Mouse (Mus musculus): ENCODE results near the gene Cdkn1a.

GRCm38 (mm10) chr17:29090776-29091175, at the start of gene Cdkn1a:
- TF ChIP-seq CTCF (IDR thresholded peaks at IDR 0.05; ENCODE audit: borderline replicate concordance, control insufficient read depth, extremely low read depth, insufficient read depth, low read length, poor library complexity) (no peak), POLR2A (IDR thresholded peaks at IDR 0.05; ENCODE audit: control insufficient read depth, extremely low read depth, insufficient read depth, low read length, poor library complexity) (no peak)
